Mouse (Mus musculus): Measurements from ENCODE around the gene Dennd4a. TPM values are rescaled to one million over a fixed set of nuclear protein-coding genes. Genes with fewer than 3 reads are reported as not detected.

Gene Dennd4a
- polyA plus RNA-seq, 1 experiment, result 86.3 TPM

DNA sequence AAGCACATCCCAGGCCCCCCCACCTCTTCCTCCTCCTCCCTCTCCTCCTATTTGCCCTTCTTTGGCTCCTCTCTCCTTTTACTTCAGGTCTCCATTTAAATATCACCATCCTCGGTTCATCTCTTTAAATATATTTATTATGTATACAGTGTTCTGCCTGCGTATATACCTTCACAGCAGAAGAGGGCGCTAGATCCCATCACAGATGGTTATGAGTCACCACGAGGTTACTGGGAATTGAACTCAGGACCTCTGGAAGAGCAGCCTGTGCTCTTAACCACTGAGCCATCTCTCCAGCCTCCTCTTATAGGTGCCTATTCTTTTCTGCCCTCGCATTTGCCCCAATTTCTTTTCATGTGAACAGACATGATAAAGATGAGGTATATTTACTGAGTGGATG is 126.4 kb downstream of the Dennd4a start:
- no peaks in the 10 kb centered on the region; the same call in 1 of the 2 replicates for H3K4me1 ChIP-seq (ENCODE audit: control insufficient read depth, insufficient read depth, low read length)
- H3K4me3 ChIP-seq (replicated peaks; ENCODE audit: control insufficient read depth, low read depth, low read length), result no peak overlapping the region
- TF ChIP-seq CTCF (IDR thresholded peaks at IDR 0.05; ENCODE audit: control insufficient read depth, insufficient read depth, low read length) (no peak), POLR2A (IDR thresholded peaks at IDR 0.05; ENCODE audit: borderline replicate concordance, control insufficient read depth, low read depth, low read length) (no peak)
- 54% methylated on average over 5 of the region's 5 CpGs for WGBS
- no peak overlapping the region for H3K27ac ChIP-seq (ENCODE audit: control insufficient read depth, insufficient read depth, low read depth, low read length, poor library complexity)

DNA sequence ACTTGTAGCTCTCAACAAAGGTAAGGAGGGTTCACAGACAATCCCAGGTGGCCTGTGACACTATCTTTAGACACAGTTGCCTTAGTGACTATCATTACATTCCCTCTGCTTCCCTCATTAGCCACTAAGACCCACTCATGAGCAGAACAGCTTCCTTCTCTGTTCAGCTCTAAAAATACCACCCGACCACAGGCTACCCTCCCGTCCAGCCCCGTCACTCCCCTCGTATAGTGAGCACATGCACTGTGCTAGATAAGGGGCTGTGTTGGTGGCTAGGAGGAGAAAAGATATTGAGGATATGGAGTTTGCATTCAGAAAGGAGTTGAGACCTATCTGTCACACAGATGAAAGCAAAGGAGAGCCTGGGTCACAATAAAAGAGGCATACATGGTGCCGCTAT is 127.4 kb downstream of the Dennd4a start:
- TF ChIP-seq CTCF (IDR thresholded peaks at IDR 0.05; ENCODE audit: control insufficient read depth, insufficient read depth, low read length), result no peak
- TF ChIP-seq POLR2A (IDR thresholded peaks at IDR 0.05; ENCODE audit: borderline replicate concordance, control insufficient read depth, low read depth, low read length), result no peak
- H3K4me1 ChIP-seq (ENCODE audit: control insufficient read depth, insufficient read depth, low read length), result no peaks in the 10 kb centered on the region; the same call in 1 of the 2 replicates
- H3K4me3 ChIP-seq (replicated peaks; ENCODE audit: control insufficient read depth, low read depth, low read length), result no peak overlapping the region
- WGBS, result 5% methylated on average over 5 of the region's 5 CpGs
- H3K27ac ChIP-seq (ENCODE audit: control insufficient read depth, insufficient read depth, low read depth, low read length, poor library complexity), result no peak overlapping the region

DNA sequence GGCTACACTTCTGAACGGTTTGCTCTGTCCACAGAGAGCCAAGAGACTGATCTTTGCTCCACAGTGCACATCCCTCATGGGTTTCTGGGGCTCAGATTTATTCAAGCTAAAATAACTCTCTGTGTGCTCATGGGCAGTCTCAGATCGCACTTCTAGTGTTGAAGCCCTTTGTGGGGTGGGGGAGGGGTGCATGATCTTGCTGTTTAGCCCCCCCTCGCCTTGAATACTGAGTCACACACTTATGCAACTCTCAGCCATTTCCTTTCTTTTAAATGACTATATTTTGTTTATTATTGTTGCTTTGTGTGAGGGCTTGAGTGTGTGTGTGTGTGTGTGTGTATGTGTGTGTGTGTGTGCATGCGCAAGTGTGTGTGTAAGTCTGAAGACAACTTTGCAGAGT is 128.1 kb downstream of the Dennd4a start:
- TF ChIP-seq POLR2A (IDR thresholded peaks at IDR 0.05; ENCODE audit: borderline replicate concordance, control insufficient read depth, low read depth, low read length) (no peak), CTCF (IDR thresholded peaks at IDR 0.05; ENCODE audit: control insufficient read depth, insufficient read depth, low read length) (no peak)
- 21% methylated on average over 4 of the region's 4 CpGs for WGBS
- no peak overlapping the region for H3K4me3 ChIP-seq (replicated peaks; ENCODE audit: control insufficient read depth, low read depth, low read length)
- H3K27ac ChIP-seq (ENCODE audit: control insufficient read depth, insufficient read depth, low read depth, low read length, poor library complexity), result no peak overlapping the region
- H3K4me1 ChIP-seq (ENCODE audit: control insufficient read depth, insufficient read depth, low read length), result no peaks in the 10 kb centered on the region; the same call in 1 of the 2 replicates

DNA sequence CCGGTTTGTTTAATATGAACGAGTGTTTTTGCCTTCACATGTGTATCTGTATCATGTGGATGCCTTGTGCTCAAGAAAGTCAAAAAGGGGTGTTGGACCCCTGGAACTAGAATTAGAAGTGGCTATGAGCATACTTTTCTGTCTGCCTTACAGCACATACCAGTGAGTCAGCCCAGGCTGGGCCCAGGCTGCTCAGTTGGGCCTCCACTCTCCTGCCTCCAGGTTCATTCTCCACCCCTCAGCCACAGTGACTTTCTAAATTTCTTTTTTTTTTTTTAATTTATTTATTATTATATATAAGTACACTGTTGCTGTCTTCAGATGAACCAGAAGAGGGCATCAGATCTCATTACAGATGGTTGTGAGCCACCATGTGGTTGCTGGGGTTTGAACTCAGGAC is 128.7 kb downstream of the Dennd4a start:
- TF ChIP-seq CTCF (IDR thresholded peaks at IDR 0.05; ENCODE audit: control insufficient read depth, insufficient read depth, low read length) (no peak), POLR2A (IDR thresholded peaks at IDR 0.05; ENCODE audit: borderline replicate concordance, control insufficient read depth, low read depth, low read length) (no peak)
- Histone ChIP-seq H3K4me1 (ENCODE audit: control insufficient read depth, insufficient read depth, low read length) (no peaks in the 10 kb centered on the region; the same call in 1 of the 2 replicates), H3K27ac (ENCODE audit: control insufficient read depth, insufficient read depth, low read depth, low read length, poor library complexity) (no peak overlapping the region), H3K4me3 (replicated peaks; ENCODE audit: control insufficient read depth, low read depth, low read length) (no peak overlapping the region)
- 61% methylated on average over 2 of the region's 2 CpGs for WGBS

DNA sequence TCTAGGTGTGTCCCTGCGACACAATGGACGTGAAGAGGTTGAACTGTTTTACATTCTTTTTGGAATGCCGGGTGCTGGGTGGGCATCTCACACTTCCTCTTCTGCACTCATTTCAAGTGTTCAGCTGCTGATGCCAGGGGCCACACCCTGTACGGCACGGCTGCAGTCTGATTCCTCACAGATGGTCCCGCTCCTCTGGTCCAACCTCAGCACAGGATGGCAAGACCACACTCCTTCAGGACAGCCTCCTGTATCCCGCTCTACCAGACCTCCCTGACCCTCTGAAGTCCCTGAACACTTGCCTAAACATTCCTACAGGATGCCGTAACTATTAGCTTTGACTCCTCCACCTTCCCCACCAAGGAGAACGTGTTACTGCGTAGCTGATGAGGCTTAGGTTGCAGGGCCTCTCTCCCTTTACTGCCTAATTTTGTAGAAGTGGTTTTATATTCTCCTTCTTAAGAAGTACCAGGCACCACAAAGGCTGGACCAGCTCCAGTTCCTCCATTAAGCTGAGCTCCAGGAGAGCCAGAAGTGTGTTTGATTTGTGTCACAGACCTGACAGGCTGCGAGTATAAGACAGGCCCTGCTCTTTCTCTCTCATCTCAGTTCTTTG is 129.7 kb downstream of the Dennd4a start:
- Histone ChIP-seq H3K4me3 (replicated peaks; ENCODE audit: control insufficient read depth, low read depth, low read length) (no peak overlapping the region), H3K27ac (ENCODE audit: control insufficient read depth, insufficient read depth, low read depth, low read length, poor library complexity) (no peak overlapping the region), H3K4me1 (ENCODE audit: control insufficient read depth, insufficient read depth, low read length) (no peaks in the 10 kb centered on the region; the same call in 1 of the 2 replicates)
- TF ChIP-seq POLR2A (IDR thresholded peaks at IDR 0.05; ENCODE audit: borderline replicate concordance, control insufficient read depth, low read depth, low read length) (no peak), CTCF (IDR thresholded peaks at IDR 0.05; ENCODE audit: control insufficient read depth, insufficient read depth, low read length) (no peak)
- 56% methylated on average over 11 of the region's 11 CpGs for WGBS

DNA sequence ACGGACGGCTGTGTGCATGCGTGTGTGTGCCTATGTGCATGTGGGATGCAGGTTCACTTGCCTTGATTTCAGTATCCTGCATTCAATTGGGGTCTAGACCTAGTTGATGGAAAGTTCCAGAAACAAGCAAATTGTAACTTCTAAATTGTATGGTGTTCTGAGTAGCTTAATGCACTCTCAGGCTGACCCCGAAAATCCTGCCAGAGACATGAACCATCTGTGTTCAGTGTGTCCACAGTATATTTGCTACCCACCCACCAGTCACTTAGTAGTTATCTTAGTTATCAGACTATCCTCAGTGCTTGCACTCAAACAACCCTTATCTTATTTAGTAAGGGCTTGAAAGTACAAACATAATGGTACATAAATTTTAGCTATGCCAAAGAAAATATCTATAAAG is 130.5 kb downstream of the Dennd4a start:
- no peaks in the 10 kb centered on the region; the same call in 1 of the 2 replicates for H3K4me1 ChIP-seq (ENCODE audit: control insufficient read depth, insufficient read depth, low read length)

DNA sequence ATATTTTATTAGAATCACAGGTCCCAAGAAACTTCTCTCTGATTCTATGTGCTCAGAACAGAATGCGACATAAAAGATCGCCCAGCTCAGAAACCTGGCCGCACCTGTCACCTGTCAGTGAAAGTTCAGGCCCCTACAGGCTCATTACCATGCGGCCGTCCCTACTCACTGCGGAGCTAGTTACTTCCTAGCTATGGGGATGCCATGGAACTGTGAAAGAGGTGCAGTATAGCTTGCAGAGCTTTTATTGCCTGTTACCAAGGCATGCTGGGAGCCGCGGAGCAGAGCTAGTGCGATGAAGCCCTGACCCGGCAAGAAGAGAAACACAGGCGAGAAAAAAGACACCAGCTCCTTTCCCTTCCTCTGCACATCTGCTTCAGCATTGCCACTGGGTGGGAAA is 132.9 kb downstream of the Dennd4a start:
- no peaks in the 10 kb centered on the region for H3K4me1 ChIP-seq (ENCODE audit: control insufficient read depth, insufficient read depth, low read length)
- no peak overlapping the region for H3K27ac ChIP-seq (ENCODE audit: control insufficient read depth, insufficient read depth, low read depth, low read length, poor library complexity)
- 77% methylated on average over 11 of the region's 11 CpGs for WGBS
- TF ChIP-seq CTCF (IDR thresholded peaks at IDR 0.05; ENCODE audit: control insufficient read depth, insufficient read depth, low read length) (no peak), POLR2A (IDR thresholded peaks at IDR 0.05; ENCODE audit: borderline replicate concordance, control insufficient read depth, low read depth, low read length) (no peak)
- H3K4me3 ChIP-seq (replicated peaks; ENCODE audit: control insufficient read depth, low read depth, low read length), result no peak overlapping the region

More for the DNA sequence above, 130.5 kb downstream of the Dennd4a start:
- TF ChIP-seq POLR2A (IDR thresholded peaks at IDR 0.05; ENCODE audit: borderline replicate concordance, control insufficient read depth, low read depth, low read length), result no peak
- no peak for TF ChIP-seq CTCF (IDR thresholded peaks at IDR 0.05; ENCODE audit: control insufficient read depth, insufficient read depth, low read length)
- 87% methylated on average over 4 of the region's 4 CpGs for WGBS
- H3K27ac ChIP-seq (ENCODE audit: control insufficient read depth, insufficient read depth, low read depth, low read length, poor library complexity), result no peak overlapping the region
- no peak overlapping the region for H3K4me3 ChIP-seq (replicated peaks; ENCODE audit: control insufficient read depth, low read depth, low read length)

DNA sequence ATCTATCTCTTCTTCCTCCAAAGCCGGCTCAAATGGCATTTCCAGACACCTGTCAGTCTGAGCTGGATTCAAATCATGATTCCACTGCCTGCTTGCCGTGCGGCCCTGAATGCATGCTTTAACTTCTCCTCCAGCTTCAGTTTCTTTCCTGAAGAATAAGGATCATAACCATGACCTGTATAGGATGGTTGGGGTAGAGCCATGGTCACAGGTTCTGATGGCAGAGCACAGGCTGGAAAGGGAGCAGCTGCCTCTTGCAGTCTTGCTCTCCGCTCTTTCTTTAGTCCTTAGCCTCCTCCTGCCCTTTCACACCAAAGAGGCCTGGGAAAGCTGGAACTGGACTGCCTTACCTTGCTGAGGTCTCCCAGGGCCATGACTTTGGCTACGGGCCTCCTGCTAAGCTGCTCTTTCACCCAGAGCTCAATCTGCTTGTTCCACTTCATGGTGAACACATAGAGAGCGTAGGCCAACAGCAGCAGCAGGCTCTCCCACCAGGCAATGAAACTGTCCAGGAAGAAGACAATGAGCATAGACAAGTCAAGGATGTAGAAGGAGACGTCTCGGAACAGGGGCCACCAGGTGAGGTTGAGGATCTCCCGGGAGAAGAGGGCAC is 136.4 kb downstream of the Dennd4a start:
- no peaks in the 10 kb centered on the region for H3K4me1 ChIP-seq (ENCODE audit: control insufficient read depth, insufficient read depth, low read length)
- WGBS, result 80% methylated on average over 9 of the region's 9 CpGs
- no peak overlapping the region for H3K27ac ChIP-seq (ENCODE audit: control insufficient read depth, insufficient read depth, low read depth, low read length, poor library complexity)
- TF ChIP-seq CTCF (IDR thresholded peaks at IDR 0.05; ENCODE audit: control insufficient read depth, insufficient read depth, low read length) (no peak), POLR2A (IDR thresholded peaks at IDR 0.05; ENCODE audit: borderline replicate concordance, control insufficient read depth, low read depth, low read length) (no peak)
- H3K4me3 ChIP-seq (replicated peaks; ENCODE audit: control insufficient read depth, low read depth, low read length), result no peak overlapping the region

Measured in bone marrow, adult 2 months (tissue).